Mouse (Mus musculus): Measurements from ENCODE around the gene Scd3.

- TF ChIP-seq CTCF (IDR thresholded peaks at IDR 0.05; ENCODE audit: insufficient read depth, low read depth, low read length), result no peak
- TF ChIP-seq POLR2A (IDR thresholded peaks at IDR 0.05; ENCODE audit: insufficient read depth, low read depth, low read length), result no peak
Measured at GRCm38 (mm10) chr19:44217958-44218525, 15.0 kb downstream of the Scd3 start.

Measured in olfactory bulb, adult 2 months (tissue).